Mouse (Mus musculus) forebrain, embryonic 15.5 days (tissue): ENCODE measurements around the gene Txndc15. TPM values are rescaled to one million over a fixed set of nuclear protein-coding genes. Genes with fewer than 3 reads are reported as not detected.

Experiments used
- ATAC-seq: fragments of 200-750 bp; cut with Nextera tagmentation; replicated peaks from 2 replicates; pipeline ENCODE4 v1.8.0; 2017; ENCODE audit warnings: mild to moderate bottlenecking, moderate TSS enrichment, moderate library complexity
- H3K27ac ChIP-seq: fragments of 300-500 bp; sonication (generic); replicated peaks from 2 replicates; pipeline ENCODE4 v1.5.1; 2015; ENCODE audit warnings: mild to moderate bottlenecking, inconsistent platforms
- H3K27me3 ChIP-seq: fragments of 300-500 bp; sonication (generic); 2 replicates; pipeline ENCODE4 v1.6.1; 2015; ENCODE audit warnings: inconsistent platforms
- H3K36me3 ChIP-seq: fragments of 300-500 bp; sonication (generic); 2 replicates; pipeline ENCODE4 v1.6.1; 2015; ENCODE audit warnings: mild to moderate bottlenecking, inconsistent platforms
- H3K4me1 ChIP-seq: fragments of 300-500 bp; sonication (generic); 2 replicates; pipeline ENCODE4 v1.6.1; 2015; ENCODE audit warnings: inconsistent platforms
- H3K4me2 ChIP-seq: fragments of 300-500 bp; sonication (generic); replicated peaks from 2 replicates; pipeline ENCODE4 v1.6.1; 2015; ENCODE audit warnings: mild to moderate bottlenecking, inconsistent platforms
- H3K4me3 ChIP-seq: fragments of 300-500 bp; sonication (generic); 2 replicates; pipeline ENCODE4 v1.5.1; 2015; ENCODE audit warnings: mild to moderate bottlenecking, inconsistent platforms
- H3K9ac ChIP-seq: fragments of 300-500 bp; sonication (generic); replicated peaks from 2 replicates; pipeline ENCODE4 v1.6.1; 2015; ENCODE audit warnings: mild to moderate bottlenecking, inconsistent platforms
- H3K9me3 ChIP-seq: fragments of 300-500 bp; sonication (generic); 2 replicates; pipeline ENCODE4 v1.6.1; 2016; ENCODE audit warnings: inconsistent platforms
- WGBS: fragments of 180-500 bp; shearing (Covaris S2); methylation state at CpG from one replicate; pipeline ENCODE4 v1.1.7; 2015; ENCODE audit warnings: mixed read lengths; 5-methylcytosine and 5-hydroxymethylcytosine counted together
- polyA plus RNA-seq: library from polyadenylated mRNA; unstranded; fragments of >200 nt; fragmentation: Nextera tagmentation; extraction: Ambion mirVana; gene quantifications from 2 replicates; pipeline ENCODE4 v1.2.1, GENCODE M21; 2015

Txndc15 gene
- polyA plus RNA-seq, 1 experiment from 2014 or later, result 121 TPM

DNA sequence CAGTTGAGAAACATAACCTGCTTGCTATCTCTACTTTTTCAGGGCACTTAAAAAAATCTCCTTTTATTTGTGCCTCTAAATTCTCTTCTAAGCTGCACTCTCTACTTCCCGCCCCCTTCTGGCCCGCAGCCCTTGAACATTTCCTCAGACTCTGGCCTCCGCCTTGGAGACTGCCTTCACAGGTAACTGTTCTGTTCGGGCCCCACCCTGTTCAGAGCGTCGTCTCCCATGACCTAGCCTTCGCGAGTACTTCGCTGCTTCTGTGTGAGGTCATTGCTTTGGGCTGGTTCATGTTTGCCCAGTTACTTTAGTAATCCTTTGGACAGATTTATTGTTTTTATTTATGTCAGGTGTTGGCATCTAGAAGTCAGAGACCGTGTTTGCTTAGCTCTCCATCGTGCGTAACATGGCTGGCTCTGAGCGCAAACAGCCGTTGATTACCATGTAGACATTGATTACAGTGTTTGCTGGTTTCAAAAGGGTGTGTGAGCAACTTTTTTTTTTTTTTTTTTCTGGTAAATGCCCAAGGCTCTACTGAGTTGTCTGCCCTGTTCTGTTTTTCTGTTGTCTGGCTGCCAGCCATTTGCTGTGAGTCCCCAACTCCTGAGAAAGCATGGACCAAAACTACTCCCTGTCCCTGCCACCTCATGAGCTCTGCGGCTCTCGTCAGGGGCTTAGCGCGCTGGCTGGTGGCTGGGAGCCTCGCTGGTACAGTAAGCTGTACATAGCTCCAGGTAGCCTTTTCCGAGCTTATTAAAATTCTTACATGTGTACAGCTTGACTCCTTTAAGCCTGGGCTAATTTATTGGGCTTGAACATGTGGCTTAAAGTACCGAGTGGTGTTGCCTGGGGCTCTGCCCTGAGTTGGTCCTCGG is 19.4 kb downstream of the Txndc15 start:
- H3K4me1 ChIP-seq, result no peaks in the 10 kb centered on the region
- H3K9ac ChIP-seq, result no peak overlapping the region
- H3K4me3 ChIP-seq, result no peak overlapping the region
- H3K9me3 ChIP-seq, result no peaks in the 10 kb centered on the region
- 86% methylated on average over 22 of the region's 22 CpGs for WGBS
- no peaks in the 10 kb centered on the region for H3K27me3 ChIP-seq
- no peak overlapping the region for H3K27ac ChIP-seq
- H3K36me3 ChIP-seq, result no peaks in the 10 kb centered on the region
- no peak for ATAC-seq
- H3K4me2 ChIP-seq, result no peak overlapping the region

DNA sequence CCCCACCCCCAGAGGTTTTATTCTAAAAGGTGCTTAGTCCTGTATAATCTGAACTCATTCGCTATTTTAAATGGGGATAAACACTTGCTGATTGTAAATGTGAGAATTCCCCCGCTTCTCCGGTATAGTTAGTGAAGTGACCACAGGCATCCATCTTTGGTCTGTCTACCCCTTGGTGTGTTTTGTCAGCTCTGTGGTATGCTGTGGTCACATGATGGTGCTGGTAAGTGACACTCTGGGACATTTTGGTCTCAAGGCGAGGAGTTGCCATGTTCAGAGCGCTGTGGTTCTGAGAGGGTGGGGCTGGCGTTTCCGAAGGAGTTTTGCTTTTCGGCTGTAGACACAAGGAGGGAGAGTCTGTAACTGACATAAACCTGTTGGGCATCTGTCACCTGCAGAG is 23.4 kb downstream of the Txndc15 start:
- H3K4me1 ChIP-seq, result no peaks in the 10 kb centered on the region
- no peaks in the 10 kb centered on the region for H3K36me3 ChIP-seq
- no peak overlapping the region for H3K4me2 ChIP-seq
- no peak overlapping the region for H3K9ac ChIP-seq
- 90% methylated on average over 8 of the region's 8 CpGs for WGBS
- no peaks in the 10 kb centered on the region for H3K9me3 ChIP-seq
- ATAC-seq, result no peak
- H3K4me3 ChIP-seq, result no peak overlapping the region
- H3K27ac ChIP-seq, result no peak overlapping the region
- no peaks in the 10 kb centered on the region for H3K27me3 ChIP-seq

DNA sequence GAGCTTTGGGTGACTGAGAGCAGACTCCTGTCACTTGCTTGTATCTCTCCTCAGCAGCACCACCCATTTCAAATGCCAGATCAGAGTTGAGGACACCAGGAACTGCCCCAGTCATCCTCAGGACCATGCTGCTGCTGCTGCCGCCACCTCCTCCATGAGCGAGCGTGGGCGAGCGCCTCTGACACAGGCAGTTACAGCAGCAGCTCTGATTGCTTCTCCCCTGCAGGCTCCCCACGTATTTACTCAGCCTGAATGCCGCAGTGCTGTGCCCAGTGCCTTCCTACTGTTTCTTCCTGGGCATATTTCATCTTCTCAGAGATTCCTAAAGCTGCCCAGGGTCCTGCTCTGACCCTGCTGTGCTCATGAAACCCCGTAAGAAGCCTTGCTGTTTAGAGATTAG is 27.9 kb downstream of the Txndc15 start:
- Histone ChIP-seq H3K36me3 (no peaks in the 10 kb centered on the region), H3K4me1 (no peaks in the 10 kb centered on the region), H3K27ac (no peak overlapping the region), H3K4me3 (no peak overlapping the region), H3K9ac (no peak overlapping the region), H3K27me3 (no peaks in the 10 kb centered on the region), H3K4me2 (no peak overlapping the region), H3K9me3 (no peaks in the 10 kb centered on the region)
- 64% methylated on average over 8 of the region's 8 CpGs for WGBS
- no peak for ATAC-seq

DNA sequence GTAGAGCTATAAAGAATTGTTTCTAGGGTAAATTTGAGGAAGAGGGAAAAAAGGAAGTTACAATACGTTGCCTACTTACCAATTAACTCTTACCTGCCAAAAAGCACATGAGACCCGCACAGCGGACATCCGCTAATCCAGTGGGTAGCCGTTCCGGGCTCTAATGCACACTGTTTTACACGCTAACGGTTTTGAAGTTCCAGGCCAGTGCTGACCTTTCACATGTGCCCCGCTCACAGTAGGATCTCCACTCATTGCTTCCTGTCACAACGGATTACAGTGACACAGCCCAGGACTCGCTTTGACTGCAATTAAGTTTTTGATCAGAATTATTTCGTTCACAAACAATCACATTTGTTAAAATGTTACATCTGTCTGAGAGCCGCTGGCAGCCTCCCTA is 39.9 kb downstream of the Txndc15 start:
- Histone ChIP-seq H3K27ac (no peak overlapping the region), H3K4me3 (no peak overlapping the region), H3K9ac (no peak overlapping the region), H3K27me3 (no peaks in the 10 kb centered on the region), H3K9me3 (no peaks in the 10 kb centered on the region), H3K4me1 (no peaks in the 10 kb centered on the region), H3K4me2 (no peak overlapping the region), H3K36me3 (no peaks in the 10 kb centered on the region)
- 80% methylated on average over 13 of the region's 13 CpGs for WGBS
- no peak for ATAC-seq

DNA sequence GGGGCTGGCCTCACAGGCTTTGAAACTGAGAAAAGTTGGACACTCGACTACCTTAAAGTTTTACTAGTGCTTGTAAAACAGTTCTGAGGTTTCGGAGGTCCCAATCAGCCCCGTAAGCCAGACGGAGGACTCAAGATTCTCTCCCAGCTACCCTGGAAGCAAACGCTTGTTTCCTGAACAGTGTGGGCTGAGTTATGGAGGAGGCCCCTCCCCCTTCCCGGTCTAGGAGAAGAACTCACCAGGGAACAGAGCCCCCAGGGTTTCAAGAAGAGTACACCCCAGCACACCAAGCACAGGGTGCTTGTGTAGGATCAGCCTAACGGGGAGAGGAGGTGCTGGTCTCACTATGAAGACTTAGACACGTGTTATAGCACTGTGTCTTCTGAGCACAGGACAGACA is 42.3 kb downstream of the Txndc15 start:
- no peak for ATAC-seq
- no peaks in the 10 kb centered on the region for H3K27me3 ChIP-seq
- no peak overlapping the region for H3K4me3 ChIP-seq
- H3K4me2 ChIP-seq, result no peak overlapping the region
- H3K9me3 ChIP-seq, result no peaks in the 10 kb centered on the region
- no peak overlapping the region for H3K27ac ChIP-seq
- H3K4me1 ChIP-seq, result no peaks in the 10 kb centered on the region
- H3K36me3 ChIP-seq, result no peaks in the 10 kb centered on the region
- 48% methylated on average over 8 of the region's 8 CpGs for WGBS
- no peak overlapping the region for H3K9ac ChIP-seq

DNA sequence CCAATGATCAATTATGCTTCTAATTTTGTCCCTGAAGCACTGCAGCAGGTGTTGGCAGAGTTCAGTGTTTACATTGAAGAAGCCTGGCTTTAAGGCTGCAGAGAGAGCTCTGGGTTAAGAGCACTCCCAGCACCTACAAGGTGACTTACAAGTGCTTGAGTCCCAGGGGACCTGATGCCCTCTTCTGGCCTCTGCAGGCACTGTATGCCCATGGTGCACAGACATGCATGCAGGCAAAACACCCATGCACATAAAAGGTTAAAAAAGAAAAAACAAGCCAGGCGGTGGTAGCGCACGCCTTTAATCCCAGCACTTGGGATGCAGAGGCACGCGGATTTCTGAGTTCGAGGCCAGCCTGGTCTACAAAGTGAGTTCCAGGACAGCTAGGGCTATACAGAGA is 43.2 kb downstream of the Txndc15 start:
- Histone ChIP-seq H3K27ac (no peak overlapping the region), H3K4me1 (no peaks in the 10 kb centered on the region), H3K9me3 (no peaks in the 10 kb centered on the region), H3K27me3 (no peaks in the 10 kb centered on the region), H3K4me3 (no peak overlapping the region), H3K36me3 (no peaks in the 10 kb centered on the region), H3K4me2 (no peak overlapping the region), H3K9ac (no peak overlapping the region)
- whole genome bisulfite sequencing, result 81% methylated on average over 6 of the region's 6 CpGs
- no peak for ATAC-seq

DNA sequence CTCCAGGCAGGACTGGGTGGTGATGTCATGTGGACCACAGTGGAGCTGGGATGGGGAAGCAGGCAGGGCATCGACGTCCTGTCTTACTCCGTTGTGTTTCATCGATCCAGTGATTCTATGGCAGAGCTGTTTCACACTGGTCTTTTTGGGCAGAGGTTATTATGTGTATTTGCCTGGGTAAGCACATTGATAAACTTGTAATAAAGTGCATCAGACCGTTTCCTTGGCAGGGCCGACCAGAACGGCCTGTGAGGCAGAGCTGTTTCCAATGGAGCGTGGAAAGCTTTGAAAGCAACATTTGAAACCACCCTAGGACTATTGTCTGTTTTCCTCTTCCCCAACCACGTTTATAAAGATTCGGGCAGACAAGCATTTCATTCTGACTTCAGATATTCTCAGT is 46.1 kb downstream of the Txndc15 start:
- H3K4me3 ChIP-seq, result no peak overlapping the region
- H3K4me1 ChIP-seq, result no peaks in the 10 kb centered on the region
- no peak overlapping the region for H3K27ac ChIP-seq
- no peaks in the 10 kb centered on the region for H3K36me3 ChIP-seq
- no peaks in the 10 kb centered on the region for H3K9me3 ChIP-seq
- WGBS, result 29% methylated on average over 10 of the region's 10 CpGs
- no peaks in the 10 kb centered on the region for H3K27me3 ChIP-seq
- ATAC-seq, result no peak
- H3K9ac ChIP-seq, result no peak overlapping the region
- no peak overlapping the region for H3K4me2 ChIP-seq

DNA sequence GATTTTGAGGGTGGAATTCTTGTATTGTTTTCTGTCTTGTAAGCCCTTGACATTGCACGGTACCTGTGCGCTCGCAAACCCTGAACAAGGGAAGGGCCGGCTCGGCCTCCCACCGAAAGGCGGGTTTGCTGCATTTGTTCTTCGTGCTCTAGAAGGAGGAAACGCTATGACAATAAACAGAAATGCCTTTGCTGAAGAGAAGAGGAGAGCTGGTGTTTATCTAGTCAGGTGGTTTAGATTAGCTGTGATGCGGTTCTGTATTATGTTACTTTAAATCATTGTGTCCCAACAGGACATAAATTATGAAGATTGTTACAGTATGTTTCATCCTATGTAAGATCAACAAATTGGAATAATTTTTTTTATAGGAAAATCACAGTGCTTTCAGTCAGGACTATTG is 47.0 kb downstream of the Txndc15 start:
- Histone ChIP-seq H3K9me3 (no peaks in the 10 kb centered on the region), H3K4me2 (no peak overlapping the region), H3K27me3 (no peaks in the 10 kb centered on the region), H3K9ac (no peak overlapping the region), H3K4me1 (no peaks in the 10 kb centered on the region), H3K36me3 (no peaks in the 10 kb centered on the region), H3K4me3 (no peak overlapping the region), H3K27ac (no peak overlapping the region)
- no peak for ATAC-seq
- 84% methylated on average over 10 of the region's 10 CpGs for WGBS

DNA sequence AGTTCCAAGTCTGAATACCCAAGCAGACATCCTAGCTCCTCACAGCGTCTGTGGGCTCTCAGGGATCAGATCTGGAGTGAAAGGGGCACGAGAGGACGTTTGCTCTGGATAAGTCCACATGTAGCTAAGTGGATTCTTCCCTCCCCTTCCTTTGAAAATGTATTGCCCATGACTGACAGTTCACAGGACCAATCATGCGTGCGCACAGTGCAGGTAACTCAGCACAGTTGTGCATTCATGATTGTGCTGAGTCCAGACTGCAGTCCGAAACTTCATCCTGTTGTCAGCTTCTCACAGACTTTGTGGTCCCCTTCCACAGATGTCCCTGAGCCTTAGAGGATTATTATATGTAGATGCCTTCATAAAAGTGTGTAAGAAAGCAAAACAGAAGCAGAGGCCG is 59.9 kb downstream of the Txndc15 start:
- H3K36me3 ChIP-seq, result no peaks in the 10 kb centered on the region
- 80% methylated on average over 7 of the region's 7 CpGs for WGBS
- H3K27me3 ChIP-seq, result no peaks in the 10 kb centered on the region

DNA sequence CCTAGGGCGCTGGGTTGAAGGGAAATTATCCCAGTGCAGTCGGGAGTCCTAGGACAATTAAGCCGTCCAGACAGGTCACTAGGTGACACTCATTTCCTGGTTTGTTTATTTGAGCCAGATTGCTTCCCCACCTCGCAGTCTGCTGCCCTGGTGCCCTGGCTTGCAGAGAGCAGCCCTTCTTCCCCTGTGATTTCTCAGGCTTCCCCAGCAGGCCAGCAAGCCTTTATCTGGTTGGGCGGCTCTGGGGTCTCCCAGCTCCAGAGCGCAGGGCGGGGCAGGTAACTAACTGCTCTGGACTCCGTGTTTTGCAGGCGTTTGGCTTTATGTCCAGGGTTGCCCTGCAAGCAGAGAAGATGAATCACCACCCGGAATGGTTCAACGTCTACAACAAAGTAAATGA is 60.6 kb downstream of the Txndc15 start:
- H3K27ac ChIP-seq, result no peak overlapping the region
- H3K4me3 ChIP-seq, result no peak overlapping the region
- H3K4me2 ChIP-seq, result no peak overlapping the region
- no peaks in the 10 kb centered on the region for H3K36me3 ChIP-seq
- WGBS, result 71% methylated on average over 11 of the region's 11 CpGs
- no peaks in the 10 kb centered on the region for H3K27me3 ChIP-seq
- no peak overlapping the region for H3K9ac ChIP-seq
- no peaks in the 10 kb centered on the region for H3K9me3 ChIP-seq
- H3K4me1 ChIP-seq, result no peaks in the 10 kb centered on the region
- no peak for ATAC-seq

More for the DNA sequence above, 59.9 kb downstream of the Txndc15 start:
- no peak for ATAC-seq
- Histone ChIP-seq H3K9me3 (no peaks in the 10 kb centered on the region), H3K27ac (no peak overlapping the region), H3K4me1 (no peaks in the 10 kb centered on the region), H3K4me2 (no peak overlapping the region), H3K9ac (no peak overlapping the region), H3K4me3 (no peak overlapping the region)

Other genes starting within 250 kb of the Txndc15 start
- gene Dbn1, start 226.5 kb upstream of the Txndc15 start, polyA plus RNA-seq, result 732 and 750 TPM in 2 replicates
- gene Pdlim7, start 201.0 kb upstream of the Txndc15 start, polyA plus RNA-seq, result 135 and 138 TPM in 2 replicates
- 3.6 and 4.0 TPM in 2 replicates for gene Dok3, start 185.4 kb upstream of the Txndc15 start, polyA plus RNA-seq
- 67.2 and 68.4 TPM in 2 replicates for gene Ddx41, start 178.0 kb upstream of the Txndc15 start, polyA plus RNA-seq
- gene Fam193b, start 143.5 kb upstream of the Txndc15 start, polyA plus RNA-seq, result 62.4 and 64.3 TPM in 2 replicates
- 95.0 and 113 TPM in 2 replicates for gene Tmed9, start 140.9 kb upstream of the Txndc15 start, polyA plus RNA-seq
- 36.2 and 39.0 TPM in 2 replicates for gene B4galt7, start 114.8 kb upstream of the Txndc15 start, polyA plus RNA-seq
- 97.2 and 97.4 TPM in 2 replicates for gene Caml, start 91.6 kb upstream of the Txndc15 start, polyA plus RNA-seq
- gene Ddx46, start 79.6 kb upstream of the Txndc15 start, polyA plus RNA-seq, result 33.8 TPM in 2 replicates
- 70.6 and 70.8 TPM in 2 replicates for gene B230219D22Rik, start 21.5 kb upstream of the Txndc15 start, polyA plus RNA-seq
- gene Pcbd2, start 12.7 kb downstream of the Txndc15 start, polyA plus RNA-seq, result 18.4 and 21.0 TPM in 2 replicates
- not detected in 2 replicates for gene Catsper3, start 69.9 kb downstream of the Txndc15 start, polyA plus RNA-seq
- not detected in 2 replicates for gene Pitx1, start 121.5 kb downstream of the Txndc15 start, polyA plus RNA-seq